Mouse (Mus musculus): ENCODE data around the gene Piezo1. TPM values are rescaled to one million over a fixed set of nuclear protein-coding genes. Genes with fewer than 3 reads are reported as not detected.
A peak's percentile ranks its signal among the peaks of the same experiment; 100 is the strongest.

The Piezo1 gene
- total and polyA plus RNA-seq, 3 experiments = 21.1 to 59.7 (median 41.6) TPM

GRCm38 (mm10) chr8:122556030-122557009 is 5.2 kb upstream of the Piezo1 start (continued):
- peak; percentile 80 for TF ChIP-seq SIN3A (IDR thresholded peaks at IDR 0.05; ENCODE audit: low read length)

DNA sequence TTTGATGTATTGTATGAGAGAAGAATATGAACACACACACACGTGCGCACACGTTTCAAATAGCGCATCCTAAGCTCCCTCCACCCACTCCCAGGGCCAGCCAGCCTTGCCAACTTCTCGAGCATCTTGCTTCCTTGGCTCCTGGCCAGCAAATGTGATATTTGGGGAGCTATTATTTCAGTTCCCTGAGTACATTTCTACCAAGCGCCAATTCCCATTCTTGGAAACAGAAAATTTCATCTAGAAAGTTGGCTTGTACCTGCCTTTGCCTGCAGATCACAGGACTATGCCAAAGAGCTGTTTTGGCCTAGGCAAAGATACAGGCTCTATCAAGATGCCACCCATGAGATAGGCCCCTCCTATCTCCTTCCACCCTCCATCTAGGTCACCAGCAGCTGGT is 3.7 kb upstream of the Piezo1 start:
- peaks cover 12 to 38% of the 10 kb centered on the region in 2 experiments for H3K4me1 ChIP-seq (ENCODE audit: control insufficient read depth in 1 of 2, insufficient read depth in 2 of 2)
- in situ Hi-C loops (cut with MboI; ENCODE audit: low pct_ligation_motif_present, low pct_unique_long_range_greater_than_20kb, low sequenced_read_pairs) = no loop called here
- no peak overlapping the region for H3K4me3 ChIP-seq (replicated peaks in 1 of 3; ENCODE audit: low read depth in 2 of 3, low read length in 2 of 3, poor library complexity in 1 of 3)
- no peaks in the 10 kb centered on the region for H3K27me3 ChIP-seq (replicated peaks)
- H3K79me2 ChIP-seq (replicated peaks; ENCODE audit: control insufficient read depth, extremely low read depth, insufficient read depth, poor library complexity, severe bottlenecking) = peaks cover 3% of the 10 kb centered on the region; the same call in 1 of the 2 replicates
- TF ChIP-seq POLR2A (IDR thresholded peaks at IDR 0.05; ENCODE audit: low read depth, low read length) (no peak), BHLHE40 (IDR thresholded peaks at IDR 0.05; ENCODE audit: low read depth, low read length) (no peak), CHD1 (IDR thresholded peaks at IDR 0.05; ENCODE audit: low read depth, low read length) (no peak), ETS1 (conservative IDR thresholded peaks at IDR 0.05; ENCODE audit: low read depth, low read length) (no peak), RCOR1 (conservative IDR thresholded peaks at IDR 0.05; ENCODE audit: low read depth, low read length) (no peak), SMC3 (IDR thresholded peaks at IDR 0.05; ENCODE audit: low read depth, low read length) (no peak), ZKSCAN1 (IDR thresholded peaks at IDR 0.05; ENCODE audit: borderline replicate concordance, low read depth, low read length) (no peak), ELF1 (IDR thresholded peaks at IDR 0.05; ENCODE audit: low read depth, low read length) (no peak)
- no peaks in the 10 kb centered on the region for H3K36me3 ChIP-seq (replicated peaks in 1 of 2; ENCODE audit: control insufficient read depth in 1 of 2, insufficient read depth in 1 of 2, low read length in 1 of 2)
- H3K9me3 ChIP-seq (replicated peaks; ENCODE audit: low read length) = no peaks in the 10 kb centered on the region
- H3K4me2 ChIP-seq (ENCODE audit: insufficient read depth, low read depth, poor library complexity, severe bottlenecking) = no peak overlapping the region
- no peak overlapping the region for H3K9ac ChIP-seq (ENCODE audit: insufficient read depth, low read depth)
- dilution Hi-C loops (cut with MboI; ENCODE audit: extremely low pct_ligation_motif_present, extremely low pct_unique_long_range_greater_than_20kb, low sequenced_read_pairs) = no loop called here
- no peak overlapping the region for H3K27ac ChIP-seq (ENCODE audit: insufficient read depth, low read depth)
- DNase-seq (ENCODE audit: extremely low read depth) = no peak

- H3K79me2 ChIP-seq (replicated peaks; ENCODE audit: control insufficient read depth, extremely low read depth, insufficient read depth, poor library complexity, severe bottlenecking) = peaks cover 22% of the 10 kb centered on the region
- no peak for DNase-seq (ENCODE audit: extremely low read depth)
- no peaks in the 10 kb centered on the region for H3K9me3 ChIP-seq (replicated peaks; ENCODE audit: low read length)
- dilution Hi-C loops (cut with MboI; ENCODE audit: extremely low pct_ligation_motif_present, extremely low pct_unique_long_range_greater_than_20kb, low sequenced_read_pairs) (no loop called here), in situ Hi-C loops (cut with MboI; ENCODE audit: low pct_ligation_motif_present, low pct_unique_long_range_greater_than_20kb, low sequenced_read_pairs) (no loop called here)
- peak overlapping the region; percentile 53 for H3K27ac ChIP-seq (ENCODE audit: insufficient read depth, low read depth)
- peaks cover 0 to 4% of the 10 kb centered on the region in 2 experiments for H3K36me3 ChIP-seq (replicated peaks in 1 of 2; ENCODE audit: control insufficient read depth in 1 of 2, insufficient read depth in 1 of 2, low read length in 1 of 2)
- no peak overlapping the region for H3K4me2 ChIP-seq (ENCODE audit: insufficient read depth, low read depth, poor library complexity, severe bottlenecking)
- H3K27me3 ChIP-seq (replicated peaks) = no peaks in the 10 kb centered on the region
- H3K4me3 ChIP-seq (replicated peaks in 1 of 3; ENCODE audit: low read depth in 2 of 3, low read length in 2 of 3, poor library complexity in 1 of 3) = peak overlapping the region; percentile 69 to 86 (median 82)
- TF ChIP-seq TCF12 (IDR thresholded peaks at IDR 0.05; ENCODE audit: low read depth, low read length) (0 out of 2 replicates have a peak, but pooled peaks have one; percentile 26), ZMIZ1 (IDR thresholded peaks at IDR 0.05; ENCODE audit: low read depth, low read length) (0 out of 2 replicates have a peak, but pooled peaks have one; percentile 42), UBTF (IDR thresholded peaks at IDR 0.05; ENCODE audit: low read depth, low read length) (peak; percentile 85), POLR2A (IDR thresholded peaks at IDR 0.05; ENCODE audit: low read depth, low read length) (no peak), MAX (IDR thresholded peaks at IDR 0.05; ENCODE audit: low read length) (peak; percentile 34; the same call in 1 of the 2 replicates), GABPA (IDR thresholded peaks at IDR 0.05; ENCODE audit: insufficient replicate concordance, low read depth, low read length) (no peak), SIN3A (IDR thresholded peaks at IDR 0.05; ENCODE audit: low read length) (peak; percentile 82), USF2 (conservative IDR thresholded peaks at IDR 0.05; ENCODE audit: low read depth, low read length) (no peak), MXI1 (IDR thresholded peaks at IDR 0.05; ENCODE audit: low read depth, low read length) (peak; percentile 91), BHLHE40 (IDR thresholded peaks at IDR 0.05; ENCODE audit: low read depth, low read length) (peak; percentile 93)
- peak overlapping the region; percentile 31 for H3K9ac ChIP-seq (ENCODE audit: insufficient read depth, low read depth)
- H3K4me1 ChIP-seq (ENCODE audit: control insufficient read depth in 1 of 2, insufficient read depth in 2 of 2) = peaks cover 12 to 42% of the 10 kb centered on the region in 2 experiments
These were observed 199 bp downstream of the Piezo1 start for GRCm38 (mm10) chr8:122550995-122551264.
